Mouse (Mus musculus) MEL (cell line): ENCODE measurements around the gene Pex14. TPM values are rescaled to one million over a fixed set of nuclear protein-coding genes. Genes with fewer than 3 reads are reported as not detected.

ENCODE experiments used
- DNase-seq: peaks from one replicate; pipeline ENCODE4 v3.0.0; 2011; ENCODE audit warnings: low read depth, low spot score
- H3K27ac ChIP-seq: 2 replicates; pipeline ENCODE4 v1.5.1; 2012; ENCODE audit warnings: low read depth, mild to moderate bottlenecking, control low read depth, low read length, moderate library complexity; ENCODE audit not compliant: control insufficient read depth
- H3K27me3 ChIP-seq, 2 experiments: fragments of 150-350 bp in 1 of 2; sonication (generic) in 1 of 2; 2 replicates each; pipeline ENCODE4 v1.6.1; 2012; ENCODE audit warnings: low read length in 2 of 2, mild to moderate bottlenecking in 2 of 2, improper control_type of control experiment in 1 of 2, moderate library complexity in 1 of 2; ENCODE audit not compliant: insufficient read depth in 2 of 2, control insufficient read depth in 1 of 2
- H3K36me3 ChIP-seq, 2 experiments: 2 replicates each; pipeline ENCODE4 v1.6.1; 2012 to 2014; ENCODE audit warnings: low read length in 2 of 2, improper control_type of control experiment in 1 of 2, inconsistent platforms in 1 of 2, mild to moderate bottlenecking in 1 of 2; ENCODE audit not compliant: insufficient read depth in 2 of 2, control insufficient read depth in 1 of 2
- H3K4me1 ChIP-seq, 2 experiments: fragments of 150-350 bp in 1 of 2; sonication (generic) in 1 of 2; 2 replicates each; pipeline ENCODE4 v1.6.1; 2012; ENCODE audit warnings: low read length in 2 of 2, improper control_type of control experiment in 1 of 2, mild to moderate bottlenecking in 1 of 2; ENCODE audit not compliant: insufficient read depth in 2 of 2, control insufficient read depth in 1 of 2
- H3K4me3 ChIP-seq, 2 experiments: fragments of 150-350 bp in 1 of 2; sonication (generic) in 1 of 2; 2 replicates each; pipeline ENCODE4 v1.5.1; 2012; ENCODE audit warnings: low read depth in 2 of 2, low read length in 2 of 2, mild to moderate bottlenecking in 2 of 2, moderate library complexity in 2 of 2, control low read depth in 1 of 2, improper control_type of control experiment in 1 of 2; ENCODE audit not compliant: control insufficient read depth in 1 of 2, insufficient read depth in 1 of 2
- H3K79me2 ChIP-seq: 2 replicates; pipeline ENCODE4 v1.6.1; 2012; ENCODE audit warnings: mild to moderate bottlenecking, low read length, moderate library complexity; ENCODE audit not compliant: control insufficient read depth, poor library complexity, insufficient read depth
- H3K9ac ChIP-seq: 2 replicates; pipeline ENCODE4 v1.6.1; 2012; ENCODE audit warnings: low read depth, mild to moderate bottlenecking, control low read depth, low read length, moderate library complexity; ENCODE audit not compliant: control insufficient read depth, poor library complexity, severe bottlenecking
- H3K9me3 ChIP-seq: fragments of 150-350 bp; sonication (generic); replicated peaks from 2 replicates; pipeline ENCODE4 v1.6.1; 2012; ENCODE audit warnings: mild to moderate bottlenecking, low read length, improper control_type of control experiment, moderate library complexity; ENCODE audit not compliant: insufficient read depth
- HCFC1 ChIP-seq: IDR thresholded peaks from 2 replicates; pipeline ENCODE4 v1.6.1; 2012; ENCODE audit warnings: low read depth, mild to moderate bottlenecking, inconsistent platforms, low read length, improper control_type of control experiment, moderate library complexity
- KAT2A ChIP-seq: conservative IDR thresholded peaks from 2 replicates; pipeline ENCODE4 v1.6.1; 2012; ENCODE audit warnings: low read depth, low read length, improper control_type of control experiment, inconsistent platforms
- MAFK ChIP-seq: IDR thresholded peaks from 2 replicates; pipeline ENCODE4 v1.6.1; 2011; ENCODE audit warnings: low read depth, mild to moderate bottlenecking, low read length, improper control_type of control experiment, borderline replicate concordance
- MAZ ChIP-seq: IDR thresholded peaks from 2 replicates; pipeline ENCODE4 v1.6.1; 2012; ENCODE audit warnings: low read depth, mild to moderate bottlenecking, inconsistent platforms, low read length, improper control_type of control experiment
- MXI1 ChIP-seq: IDR thresholded peaks from 2 replicates; pipeline ENCODE4 v1.6.1; 2011; ENCODE audit warnings: mild to moderate bottlenecking, low read depth, low read length, improper control_type of control experiment
- NELFE ChIP-seq: IDR thresholded peaks from 2 replicates; pipeline ENCODE4 v1.6.1; 2011; ENCODE audit warnings: low read depth, low read length, improper control_type of control experiment
- POLR2AphosphoS5 ChIP-seq: IDR thresholded peaks from 2 replicates; pipeline ENCODE4 v1.6.1; 2012; ENCODE audit warnings: low read depth, borderline replicate concordance, mild to moderate bottlenecking, inconsistent platforms, low read length, moderate library complexity, mixed read lengths
- SIN3A ChIP-seq: IDR thresholded peaks from 2 replicates; pipeline ENCODE4 v1.6.1; 2012; ENCODE audit warnings: low read length, improper control_type of control experiment, inconsistent platforms
- TAL1 ChIP-seq: IDR thresholded peaks from 2 replicates; pipeline ENCODE4 v1.6.1; 2012; ENCODE audit warnings: mild to moderate bottlenecking, inconsistent platforms, low read length, moderate library complexity, mixed read lengths
- TBP ChIP-seq: IDR thresholded peaks from 2 replicates; pipeline ENCODE4 v1.8.0; 2011; ENCODE audit warnings: low read depth, low read length, improper control_type of control experiment
- USF1 ChIP-seq: IDR thresholded peaks from 2 replicates; pipeline ENCODE4 v1.6.1; 2014; ENCODE audit warnings: low read depth, mild to moderate bottlenecking, inconsistent platforms, low read length, improper control_type of control experiment, moderate library complexity
- ZKSCAN1 ChIP-seq: IDR thresholded peaks from 2 replicates; pipeline ENCODE4 v1.6.1; 2012; ENCODE audit warnings: low read depth, mild to moderate bottlenecking, inconsistent platforms, low read length, improper control_type of control experiment, moderate library complexity
- polyA plus RNA-seq, 2 experiments: library from polyadenylated mRNA; stranded (reverse) in 1 of 2; unstranded in 1 of 2; fragments of >175 nt in 1 of 2; fragments of >200 nt in 1 of 2; gene quantifications; 2 replicates each; pipeline versions ENCODE4 v1.2.1 to v1.2.4; 2012; ENCODE audit warnings: low replicate concordance in 2 of 2, low read depth in 1 of 2; ENCODE audit not compliant: insufficient read length in 2 of 2, insufficient read depth in 1 of 2, missing spikeins in 1 of 2
- total RNA-seq: library from RNA; depleted of rRNA; stranded (reverse); fragments of 300-350 nt; gene quantifications from 2 replicates; pipeline ENCODE4 v1.2.3, GENCODE M21; 2012

Pex14 gene
- total and polyA plus RNA-seq, 3 experiments, result 38.3 to 49.2 TPM; not detected in 1

DNA sequence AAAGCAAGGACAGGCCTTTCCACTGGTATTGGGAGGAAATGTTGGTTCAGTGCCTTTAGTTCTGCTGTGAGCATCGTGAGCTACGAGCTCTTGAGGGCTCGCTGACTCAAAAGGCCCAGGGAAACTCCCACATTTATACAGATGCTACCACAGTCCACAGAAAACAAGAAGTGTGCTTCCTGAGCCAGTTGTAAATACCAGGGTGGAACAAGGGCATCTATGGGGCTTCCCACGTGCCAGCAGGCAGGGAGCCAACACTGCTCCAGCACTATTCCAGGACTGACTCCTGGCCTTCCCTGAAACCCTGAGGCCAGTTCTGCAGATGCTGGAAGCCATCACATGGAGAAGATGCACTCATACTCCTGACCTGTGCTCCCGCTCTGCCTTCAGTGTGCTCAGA lies 130.1 kb downstream of the Pex14 start:
- Histone ChIP-seq H3K27me3 (no peaks in the 10 kb centered on the region), H3K9me3 (no peaks in the 10 kb centered on the region), H3K27ac (no peak overlapping the region), H3K36me3 (no peaks in the 10 kb centered on the region), H3K4me1 (peaks cover 0 to 6% of the 10 kb centered on the region in 2 experiments; a peak in 2 of 4 replicates), H3K4me3 (no peak overlapping the region), H3K9ac (no peak overlapping the region), H3K79me2 (no peaks in the 10 kb centered on the region)
- DNase-seq, result no peak
- no peak for TF ChIP-seq ZKSCAN1

DNA sequence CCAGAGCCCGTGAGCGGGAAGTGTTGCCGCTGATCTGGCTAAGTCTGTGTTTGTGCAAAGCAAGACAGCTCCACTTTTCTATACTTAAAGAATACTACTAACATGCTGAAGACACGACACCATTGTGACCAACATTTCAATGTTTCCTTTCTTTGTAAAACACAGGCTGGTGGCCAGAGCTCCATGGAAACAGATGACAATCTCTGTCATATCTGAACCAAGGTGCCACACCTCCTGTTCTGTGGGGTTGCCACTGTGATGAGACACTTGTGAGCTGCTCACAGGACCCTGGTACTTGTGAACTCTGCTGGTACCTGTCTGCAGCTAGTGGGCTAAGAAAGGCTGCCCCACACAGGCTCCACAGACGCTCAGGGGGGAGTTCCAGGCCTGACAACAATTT lies 130.8 kb downstream of the Pex14 start:
- H3K36me3 ChIP-seq, result no peaks in the 10 kb centered on the region
- no peak overlapping the region for H3K4me3 ChIP-seq
- H3K27me3 ChIP-seq, result no peaks in the 10 kb centered on the region
- peaks cover 0 to 6% of the 10 kb centered on the region in 2 experiments; a peak in 2 of 4 replicates for H3K4me1 ChIP-seq
- H3K9me3 ChIP-seq, result no peaks in the 10 kb centered on the region
- H3K79me2 ChIP-seq, result no peaks in the 10 kb centered on the region
- no peak overlapping the region for H3K27ac ChIP-seq
- H3K9ac ChIP-seq, result no peak overlapping the region
- TF ChIP-seq TBP (no peak), MAZ (no peak), USF1 (no peak), KAT2A (no peak), NELFE (no peak), MAFK (no peak), MXI1 (no peak), TAL1 (no peak), POLR2AphosphoS5 (no peak), SIN3A (no peak)
- no peak for DNase-seq

DNA sequence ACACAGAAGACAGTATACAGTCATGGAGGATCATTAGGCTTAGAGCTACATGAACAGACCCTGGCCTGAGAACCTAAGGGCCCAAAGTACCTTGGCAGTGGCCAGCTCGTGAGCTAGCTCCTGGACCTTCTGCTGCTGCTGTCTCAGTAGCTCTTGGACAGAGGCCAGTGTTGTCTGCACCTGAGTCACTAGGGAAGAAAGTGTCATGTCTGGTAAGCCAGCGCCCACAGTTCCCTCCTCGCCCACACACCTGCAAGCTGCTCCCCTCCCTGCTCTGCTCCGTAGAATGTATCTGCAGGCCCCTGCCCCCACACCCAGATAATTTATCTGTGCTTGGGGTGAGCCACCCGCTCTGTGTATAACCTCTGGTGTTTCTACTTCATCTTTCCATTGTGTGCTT lies 133.5 kb downstream of the Pex14 start:
- H3K9ac ChIP-seq, result no peak overlapping the region
- H3K4me3 ChIP-seq, result no peak overlapping the region
- no peak overlapping the region for H3K27ac ChIP-seq
- H3K79me2 ChIP-seq, result no peaks in the 10 kb centered on the region
- peaks cover 0 to 6% of the 10 kb centered on the region in 2 experiments; a peak in 2 of 4 replicates for H3K4me1 ChIP-seq
- DNase-seq, result peak; percentile 17
- no peaks in the 10 kb centered on the region for H3K36me3 ChIP-seq
- H3K9me3 ChIP-seq, result no peaks in the 10 kb centered on the region
- no peaks in the 10 kb centered on the region for H3K27me3 ChIP-seq
- no peak for TF ChIP-seq HCFC1
